Mouse (Mus musculus): ENCODE measurements at regions not wholly inside any gene's neighbourhood (a gene's known extent, or its start where the extent isn't known, plus 50 kb on each side); places are given as distances from the start of the nearest gene placed in this dataset.

DNA sequence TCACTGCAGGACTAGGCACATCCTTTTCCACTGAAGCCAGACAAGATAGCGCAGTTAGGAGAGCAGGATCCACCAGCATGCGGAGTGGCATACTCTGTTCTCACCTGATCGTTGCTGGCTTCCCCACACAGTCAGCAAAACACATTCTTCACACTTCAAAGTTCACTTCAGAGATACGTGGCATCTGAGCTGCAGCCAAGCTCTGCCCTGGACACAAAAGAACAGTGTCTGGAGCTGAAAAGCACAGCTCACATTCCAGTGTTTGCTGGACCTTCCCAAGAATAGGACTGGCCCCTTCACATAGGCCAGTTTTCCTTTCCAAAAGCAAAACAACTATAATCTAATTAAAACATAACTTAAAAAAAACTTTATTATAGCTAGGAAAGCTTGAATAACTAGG, 264.7 kb upstream of the Spred2 start:
- DNase-seq (ENCODE audit: low read depth, low spot score), result no peak

DNA sequence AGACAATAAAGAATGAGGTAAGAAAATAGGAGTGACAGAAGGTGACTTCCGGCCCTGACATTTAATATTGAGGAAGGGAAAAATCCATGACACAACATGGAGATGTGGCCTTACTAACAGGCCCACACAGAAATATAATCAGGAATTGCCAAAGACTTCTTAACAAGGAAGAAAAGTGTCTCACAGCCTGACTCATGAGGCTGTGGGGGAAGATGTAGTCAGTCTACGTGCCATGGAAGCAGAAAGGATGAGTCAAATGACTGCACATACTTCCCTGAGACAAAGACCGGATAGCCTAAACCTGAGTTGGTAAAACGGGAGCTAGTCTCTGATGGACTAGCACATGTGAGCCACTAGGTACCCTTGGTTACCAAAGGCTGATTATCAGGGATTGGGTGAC, 257.4 kb upstream of the Spred2 start:
- peak; percentile 40 for DNase-seq (ENCODE audit: low read depth, low spot score)

DNA sequence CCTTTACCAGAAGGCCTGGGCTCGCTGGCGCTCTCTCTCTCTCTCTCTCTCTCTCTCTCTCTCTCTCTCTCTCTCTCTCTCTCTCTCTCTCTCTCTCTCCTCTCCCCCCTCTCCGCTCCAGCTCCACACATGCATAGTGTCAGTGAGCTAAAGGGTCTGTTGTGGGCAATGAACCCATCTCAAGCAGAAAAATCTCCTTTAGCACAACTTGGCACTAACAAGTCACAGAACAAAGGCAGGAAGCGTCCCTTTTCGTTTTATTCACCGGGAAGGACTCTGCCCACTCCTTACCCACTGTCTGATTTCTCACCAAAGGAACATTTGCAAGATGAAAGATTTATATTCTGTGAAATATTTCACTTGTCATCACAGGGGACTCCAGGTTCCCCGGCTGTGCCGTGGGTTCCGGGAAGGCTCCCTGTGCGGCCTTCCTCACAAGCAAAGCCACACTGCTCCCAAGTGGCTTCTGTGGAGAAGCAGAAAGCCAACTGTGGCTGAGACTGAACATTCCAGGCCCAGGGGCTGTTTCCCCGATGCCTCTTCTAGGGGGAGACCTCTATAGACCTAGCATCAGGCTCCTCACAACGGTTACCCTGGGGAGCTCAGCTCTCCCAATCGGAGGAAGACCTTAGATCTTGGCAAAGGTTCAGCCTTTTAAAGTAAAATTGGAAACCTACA, 253.2 kb upstream of the Spred2 start:
- no peak for DNase-seq (ENCODE audit: low read depth, low spot score)

DNA sequence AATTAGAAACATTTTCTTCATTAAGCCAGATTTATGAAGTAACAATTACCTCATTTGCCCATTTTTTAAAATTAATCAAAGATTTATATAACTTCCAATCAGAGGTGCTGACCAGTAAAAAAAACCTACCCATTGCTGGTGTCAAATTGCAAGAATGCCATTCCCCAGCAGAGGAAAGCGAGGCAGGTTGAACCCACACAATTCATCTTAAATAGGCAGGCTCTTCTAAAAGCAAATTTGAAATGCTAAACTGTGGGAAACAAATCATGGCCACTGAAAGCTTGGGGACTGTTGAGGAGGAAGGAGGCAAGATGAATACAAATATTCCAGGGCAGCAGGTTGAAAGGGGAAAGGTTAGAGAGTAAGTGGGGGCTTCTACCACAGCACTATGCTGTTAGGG, 251.2 kb upstream of the Spred2 start:
- no peak for DNase-seq (ENCODE audit: low read depth, low spot score)

DNA sequence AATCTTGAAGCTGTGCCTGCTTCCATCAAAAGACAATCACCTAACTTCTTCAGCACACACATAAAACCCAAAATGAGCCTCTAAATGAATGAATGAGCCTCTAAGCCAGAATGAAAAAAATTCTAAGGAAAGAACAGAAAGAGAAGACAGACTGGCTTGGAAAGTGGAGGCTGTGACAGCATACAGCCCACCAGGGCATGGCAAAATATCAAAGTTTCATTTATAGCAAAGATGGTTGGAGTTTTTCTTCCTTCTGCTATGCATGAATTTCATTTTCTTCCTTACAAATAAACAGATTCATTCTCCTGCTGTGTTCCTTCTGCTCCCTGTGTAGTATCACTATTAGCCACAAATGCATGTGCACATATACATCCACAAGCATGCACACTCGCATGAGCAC, 247.7 kb upstream of the Spred2 start:
- DNase-seq (ENCODE audit: low read depth, low spot score), result no peak

DNA sequence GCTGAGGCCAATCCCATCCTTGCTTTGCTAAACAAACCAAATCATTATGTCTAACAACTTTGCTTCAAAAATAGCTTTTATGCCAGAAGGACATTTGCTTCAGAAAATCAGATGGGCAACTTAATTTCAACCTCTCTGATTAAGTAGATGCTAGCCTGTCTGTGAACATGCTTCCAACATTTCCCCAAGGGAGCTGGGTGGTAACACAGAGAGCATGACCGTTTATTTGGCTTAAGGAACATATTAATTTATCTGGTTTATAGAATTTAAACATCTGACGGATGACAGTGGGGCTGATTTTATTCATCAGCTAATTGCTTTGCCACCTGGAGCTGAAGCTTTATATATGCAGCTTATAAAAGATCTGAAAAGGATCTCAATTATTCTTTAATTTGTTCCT, 245.1 kb upstream of the Spred2 start:
- DNase-seq (ENCODE audit: low read depth, low spot score), result no peak

DNA sequence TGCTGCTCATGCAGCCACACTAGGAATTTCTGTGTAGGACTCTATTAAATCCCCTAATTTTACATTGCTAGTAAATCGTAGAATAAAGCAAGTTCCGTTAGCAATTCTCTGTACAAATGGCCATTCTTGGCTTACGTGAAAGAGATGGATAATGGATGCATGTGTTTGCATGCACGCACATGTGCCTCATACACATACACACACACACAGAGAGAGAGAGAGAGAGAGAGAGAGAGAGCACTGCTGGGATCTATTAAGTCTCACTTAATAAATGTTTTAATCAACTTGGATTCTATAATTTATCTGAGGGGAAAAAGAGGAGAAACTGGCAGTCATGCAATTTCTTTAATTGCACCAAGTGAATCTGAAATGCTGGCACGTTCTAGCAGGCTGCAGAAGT, 244.5 kb upstream of the Spred2 start:
- no peak for DNase-seq (ENCODE audit: low read depth, low spot score)

DNA sequence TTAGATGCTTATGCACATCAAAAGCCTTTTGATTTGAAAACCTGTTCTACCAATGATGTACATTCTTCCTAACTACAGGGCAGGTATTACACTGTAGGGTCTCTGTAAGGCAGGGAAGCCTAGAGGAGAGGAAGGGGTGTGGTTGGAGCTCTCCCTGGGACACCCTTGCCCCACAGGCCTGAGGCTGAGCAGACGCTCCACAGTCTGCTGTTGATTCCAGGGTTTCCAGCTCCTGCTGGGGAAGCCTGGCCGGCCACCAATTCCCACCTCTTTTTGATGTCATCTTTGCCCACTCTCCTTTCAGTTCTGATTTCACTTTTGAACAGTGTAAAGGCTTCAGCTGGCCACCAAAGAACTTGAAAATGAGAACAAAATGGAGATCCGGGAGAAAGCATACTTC, 223.0 kb upstream of the Spred2 start:
- no peak for DNase-seq (ENCODE audit: low read depth, low spot score)

DNA sequence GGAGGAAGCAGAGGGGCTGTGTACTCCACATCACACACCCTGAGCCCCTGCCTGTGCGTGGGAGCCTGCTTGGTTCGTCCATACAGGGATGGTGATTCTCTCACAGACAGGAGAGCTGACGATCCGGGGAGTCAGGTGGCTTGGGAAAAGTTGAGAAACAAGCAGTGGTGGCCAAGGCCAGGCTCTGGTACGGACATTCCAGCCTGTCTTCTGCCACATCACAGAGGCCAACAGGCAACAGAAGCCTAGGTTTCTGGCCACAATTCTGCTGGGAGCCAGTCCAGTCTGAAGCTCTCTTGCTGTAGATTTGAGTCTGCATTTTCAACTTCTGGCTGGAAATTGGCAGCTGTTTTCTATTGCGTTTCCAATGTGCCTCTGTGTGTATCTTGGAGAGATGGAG, 215.4 kb upstream of the Spred2 start:
- DNase-seq (ENCODE audit: low read depth, low spot score), result no peak

DNA sequence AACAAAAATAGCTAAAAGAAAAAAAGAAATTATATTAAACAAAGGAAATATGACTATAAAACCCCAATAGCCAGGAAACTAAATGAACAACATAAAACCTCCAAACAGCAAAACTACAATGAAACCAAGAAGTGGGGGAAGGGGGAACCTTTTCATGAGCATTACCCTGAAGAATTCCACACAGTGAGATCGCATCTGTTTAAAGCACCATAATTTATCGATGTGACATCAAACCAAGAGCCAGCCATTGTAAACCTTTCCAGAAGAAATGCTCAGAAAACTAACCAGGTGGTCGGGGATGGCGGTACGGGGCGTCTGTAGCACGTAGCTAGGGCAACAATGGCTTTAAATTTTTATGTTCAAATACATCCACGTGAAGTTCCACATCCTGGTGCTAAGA, 214.8 kb upstream of the Spred2 start:
- DNase-seq (ENCODE audit: low read depth, low spot score), result no peak

DNA sequence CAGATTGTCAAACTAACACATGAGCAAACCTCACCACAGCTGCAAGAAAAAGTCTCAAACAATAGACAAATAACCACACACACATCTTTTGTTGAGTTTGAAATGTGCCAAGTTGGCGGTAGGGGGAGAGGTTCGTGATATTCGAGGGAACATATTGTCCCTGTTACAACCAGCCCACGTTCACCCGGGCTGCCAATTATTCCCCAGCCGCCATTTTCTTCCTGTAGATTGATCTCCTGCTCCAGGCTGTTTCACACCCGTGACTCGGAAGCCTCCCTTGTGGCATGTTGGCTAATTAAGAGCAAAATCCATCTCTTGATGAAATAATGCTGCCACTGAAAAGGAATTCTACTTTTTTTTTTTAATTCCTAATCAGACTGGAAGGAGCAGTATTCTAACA, 211.1 kb upstream of the Spred2 start:
- no peak for DNase-seq (ENCODE audit: low read depth, low spot score)

DNA sequence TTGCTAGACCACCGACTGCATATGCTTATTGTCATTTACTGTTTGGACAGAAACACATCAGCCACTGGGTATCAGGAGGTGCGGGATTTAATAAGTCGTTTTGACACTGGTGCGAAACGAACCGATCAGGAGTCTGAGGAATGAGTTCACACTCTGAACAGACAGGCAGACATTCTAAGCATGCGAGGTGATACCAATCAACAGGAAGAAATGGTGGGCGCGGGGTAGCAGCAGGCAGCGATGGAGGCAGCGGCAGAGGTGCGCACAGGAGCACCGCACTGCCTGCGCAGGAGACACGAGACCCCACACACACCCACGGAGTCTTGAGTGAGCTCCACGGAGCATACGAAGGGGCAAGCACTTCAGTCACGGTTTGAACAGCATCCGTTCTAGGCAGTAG, 210.6 kb upstream of the Spred2 start:
- DNase-seq (ENCODE audit: low read depth, low spot score), result no peak

DNA sequence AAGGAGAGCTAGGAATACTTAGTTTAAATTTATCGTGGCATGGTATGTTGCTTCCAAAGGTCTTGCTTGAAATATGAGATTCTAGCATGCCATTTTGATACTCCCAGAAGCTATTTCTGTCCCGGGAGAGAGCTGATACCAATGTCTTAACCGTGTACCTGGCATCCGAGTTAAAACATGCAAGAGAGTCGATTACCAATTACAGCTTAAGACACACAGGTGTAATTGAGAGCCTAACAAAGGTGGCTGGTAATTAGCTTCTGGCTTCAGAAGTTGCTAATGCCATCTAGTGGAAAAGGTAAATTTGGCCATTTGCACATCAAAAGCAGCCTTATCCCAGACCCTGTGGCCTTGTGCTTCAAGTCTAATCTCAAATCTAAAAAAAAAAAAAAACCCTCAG, 210.0 kb upstream of the Spred2 start:
- DNase-seq (ENCODE audit: low read depth, low spot score), result no peak

DNA sequence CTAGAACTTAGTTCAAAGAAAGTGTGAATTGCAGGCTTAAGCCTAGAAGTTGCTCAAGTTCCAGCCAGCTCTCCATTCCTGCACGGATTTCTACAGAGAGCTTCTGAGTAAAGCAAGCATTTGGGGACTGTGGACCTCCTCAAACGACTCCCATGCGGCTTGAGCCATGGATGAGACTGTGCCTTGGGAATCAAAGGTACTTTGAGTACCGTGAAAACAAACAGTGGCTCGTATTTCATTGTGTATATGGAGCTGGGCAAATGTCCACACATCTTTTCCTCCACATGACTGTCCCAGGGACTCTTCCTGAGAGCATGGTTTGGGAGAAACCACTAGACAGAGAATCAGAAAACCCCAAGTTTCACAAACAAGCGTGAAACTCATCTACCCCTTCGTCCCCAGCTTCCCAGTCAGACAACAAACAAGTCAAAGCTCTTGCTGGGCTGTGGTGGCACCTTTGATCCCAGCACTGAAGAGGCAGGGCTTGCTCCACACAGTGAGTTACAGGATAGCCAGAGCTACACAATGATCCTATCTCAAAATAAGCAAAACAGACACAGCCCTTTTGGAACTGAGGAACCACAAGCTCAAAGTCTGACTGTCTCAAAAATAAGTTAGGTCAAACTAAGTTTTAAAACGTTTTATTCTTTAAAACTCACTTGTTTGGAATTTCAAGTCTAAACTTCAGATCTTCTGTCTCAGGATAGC, 209.1 kb upstream of the Spred2 start:
- no peak for DNase-seq (ENCODE audit: low read depth, low spot score)

DNA sequence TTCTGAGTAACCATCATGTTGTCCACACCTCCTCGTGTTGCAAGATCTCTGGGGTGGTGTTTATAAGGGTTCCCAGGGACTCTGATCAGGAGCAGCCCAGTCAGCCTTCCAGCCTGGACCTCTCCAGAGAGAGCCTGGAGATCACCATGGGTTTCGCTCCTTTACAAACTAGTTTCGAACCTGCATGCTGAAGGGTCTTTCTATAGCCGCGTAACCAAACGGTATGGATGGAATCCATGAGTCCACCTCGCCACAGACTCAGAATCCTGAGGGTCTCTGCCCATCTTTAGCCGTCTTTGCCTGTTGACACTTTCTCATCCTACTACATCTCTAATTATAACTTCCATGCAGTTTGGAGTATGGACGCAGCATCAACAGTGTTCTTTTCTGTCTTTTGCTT, 206.0 kb upstream of the Spred2 start:
- DNase-seq (ENCODE audit: low read depth, low spot score), result no peak

DNA sequence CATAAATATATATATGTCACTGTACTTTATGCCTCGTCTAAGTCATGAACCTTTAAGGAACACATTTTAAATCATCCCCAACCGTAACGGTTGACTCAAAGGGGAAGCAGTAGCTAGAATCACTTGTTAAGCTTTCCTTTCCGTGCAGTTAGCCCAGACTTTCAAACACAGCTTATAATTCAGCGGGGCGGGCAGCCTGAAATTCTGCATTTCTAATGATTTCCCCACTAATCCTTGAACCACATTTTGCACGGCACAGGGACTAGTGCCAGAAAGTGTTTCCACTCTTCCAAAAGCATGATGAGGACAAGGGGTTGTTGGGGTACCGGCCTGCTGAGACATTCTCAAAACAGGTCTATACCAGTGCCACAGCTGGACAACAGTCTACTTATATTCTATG, 195.1 kb upstream of the Spred2 start:
- DNase-seq (ENCODE audit: low read depth, low spot score), result no peak

DNA sequence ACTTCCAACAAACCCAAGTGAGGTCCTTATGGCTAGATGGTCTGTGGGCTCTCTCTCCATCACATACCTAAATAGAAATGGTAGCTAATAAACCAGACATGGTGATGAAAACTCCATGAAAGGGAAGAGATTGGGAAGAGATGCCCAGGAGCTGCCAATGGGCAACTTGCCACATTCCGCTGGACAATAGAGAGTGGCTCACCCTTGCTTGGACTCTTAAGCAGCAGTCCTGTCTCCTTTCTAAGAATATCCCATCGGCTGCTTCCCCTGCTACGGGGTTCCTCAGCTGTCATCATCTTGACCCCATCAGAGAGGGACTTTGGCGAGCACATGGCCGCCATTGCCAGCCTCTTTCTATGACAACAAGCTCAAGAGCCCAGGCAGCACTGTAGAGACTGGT, 193.4 kb upstream of the Spred2 start:
- no peak for DNase-seq (ENCODE audit: low read depth, low spot score)

DNA sequence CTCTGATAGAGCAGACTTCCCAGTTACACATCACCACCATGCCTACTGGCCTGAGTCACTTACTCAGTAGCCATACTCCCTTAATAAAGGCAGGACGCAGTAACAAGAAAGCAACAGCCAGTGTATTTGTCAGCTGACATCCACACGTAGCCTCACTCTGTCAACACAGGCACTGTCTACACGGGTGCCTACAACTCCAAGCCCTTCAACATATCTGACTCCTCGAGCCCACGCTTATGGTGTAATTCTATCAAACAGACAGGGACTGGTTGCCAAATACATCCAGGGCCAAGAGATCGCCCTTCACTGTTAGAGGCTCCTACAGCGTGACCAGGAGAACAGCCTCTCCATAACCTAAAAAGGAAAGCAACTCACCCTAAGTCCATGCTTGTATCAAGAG, 188.1 kb upstream of the Spred2 start:
- no peak for DNase-seq (ENCODE audit: low read depth, low spot score)

DNA sequence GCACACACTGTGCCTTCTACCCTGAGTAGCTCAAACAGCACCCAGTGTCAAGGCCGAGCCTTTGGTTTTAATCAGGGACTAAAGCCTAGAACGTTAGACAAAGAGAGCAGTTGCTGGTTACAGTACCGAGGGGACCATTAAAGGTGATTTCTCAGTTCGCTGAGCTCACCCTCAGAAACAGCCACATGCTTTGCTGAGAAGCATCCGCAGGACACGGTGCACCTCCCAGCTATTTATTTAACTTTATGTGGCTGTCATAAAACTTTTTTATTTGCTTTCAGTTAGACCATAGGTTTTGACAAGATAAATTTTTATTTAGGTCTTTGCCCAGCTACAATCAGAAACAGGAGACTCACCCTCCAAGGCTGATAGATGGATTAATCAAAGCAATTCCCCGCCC, 187.2 kb upstream of the Spred2 start:
- no peak for DNase-seq (ENCODE audit: low read depth, low spot score)

DNA sequence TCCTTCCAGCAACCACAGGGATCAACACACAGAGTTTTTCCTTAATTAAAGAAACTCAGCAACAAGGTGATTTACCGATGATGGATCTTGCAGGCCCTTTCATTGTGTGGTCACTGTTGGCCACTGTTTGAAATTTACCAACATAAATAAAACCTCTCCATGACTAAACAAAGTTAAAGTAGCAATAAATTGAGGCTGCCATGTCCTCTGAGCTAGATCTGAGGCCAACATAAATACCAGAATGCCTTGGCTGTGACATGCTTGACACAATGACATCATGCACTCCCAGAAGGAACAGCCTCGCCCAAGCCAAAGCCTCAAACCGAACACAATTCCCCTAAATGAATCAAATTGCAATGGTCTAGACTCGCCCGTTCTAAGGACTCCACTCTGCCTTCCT, 186.8 kb upstream of the Spred2 start:
- DNase-seq (ENCODE audit: low read depth, low spot score), result peak; percentile 60

DNA sequence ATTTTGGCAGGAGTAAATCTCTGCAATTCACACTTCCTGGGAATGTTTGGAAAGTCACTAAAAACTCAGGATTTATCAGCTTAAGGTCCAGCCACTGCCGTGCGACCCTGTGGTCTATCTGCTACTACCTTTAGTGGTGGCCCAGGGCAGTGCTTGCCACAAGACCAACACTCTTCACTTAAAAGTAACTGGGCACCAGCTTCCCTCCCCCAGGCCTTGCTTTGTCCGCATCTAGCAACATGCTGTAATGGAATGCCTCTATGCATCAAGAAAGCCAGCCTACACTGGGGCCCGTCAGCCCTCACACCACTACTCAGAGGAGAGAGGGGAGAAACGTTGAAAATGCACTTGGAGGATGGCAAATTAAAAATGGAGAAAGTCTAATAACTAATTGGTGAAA, 186.4 kb upstream of the Spred2 start:
- no peak for DNase-seq (ENCODE audit: low read depth, low spot score)

DNA sequence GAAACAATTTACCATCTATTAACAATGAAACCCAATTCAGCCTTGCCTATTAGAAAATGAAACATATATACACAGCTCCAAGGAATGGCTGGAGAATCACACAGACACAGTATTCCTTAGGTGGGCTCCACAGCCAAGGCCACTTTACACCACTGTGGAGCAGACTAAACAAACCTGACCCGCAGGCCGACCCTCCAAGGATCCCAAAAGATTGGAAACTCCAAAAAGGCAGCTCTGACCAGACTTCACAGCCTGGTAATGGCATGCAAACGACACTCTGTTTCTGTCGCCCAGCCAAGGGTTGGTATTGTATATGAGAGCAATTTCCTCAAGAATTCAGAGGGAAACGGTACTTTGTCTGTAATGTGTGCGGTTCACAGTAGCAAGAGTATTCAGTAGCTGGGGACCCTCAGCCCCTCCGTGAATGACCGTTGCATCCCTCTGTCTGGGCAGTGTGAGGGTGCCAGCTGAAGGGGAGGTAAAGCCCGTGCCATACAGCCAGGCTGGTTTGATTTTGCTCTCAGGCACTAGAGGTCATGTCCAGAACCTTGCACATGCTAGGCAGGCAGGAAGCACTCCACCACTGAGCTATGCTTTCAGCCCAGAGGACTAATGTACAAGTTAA, 184.5 kb upstream of the Spred2 start:
- DNase-seq (ENCODE audit: low read depth, low spot score), result no peak

DNA sequence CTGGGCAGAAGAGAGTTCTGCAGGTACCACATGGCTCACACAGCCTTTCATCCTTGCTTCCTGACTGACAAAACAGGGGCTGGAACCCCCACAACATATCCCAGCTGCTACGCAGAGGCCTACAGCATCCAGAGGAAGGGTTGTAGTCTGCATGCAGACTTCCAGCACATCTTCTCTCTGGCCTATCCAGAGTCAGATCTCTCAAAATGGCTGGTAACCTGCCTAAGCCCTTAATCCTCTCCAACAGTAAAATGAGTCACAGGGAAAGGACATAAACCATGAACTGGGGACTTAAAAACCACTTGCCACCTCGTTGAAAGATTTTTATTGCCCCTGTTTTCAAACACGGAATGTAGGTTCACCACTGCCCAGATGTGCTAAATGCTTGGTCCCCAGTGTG, 183.6 kb upstream of the Spred2 start:
- no peak for DNase-seq (ENCODE audit: low read depth, low spot score)
